Mouse (Mus musculus): Measurements from ENCODE around the gene Olfr155. TPM values are rescaled to one million over a fixed set of nuclear protein-coding genes. Genes with fewer than 3 reads are reported as not detected.

Gene Olfr155
- polyA plus RNA-seq, 1 experiment = not detected

DNA sequence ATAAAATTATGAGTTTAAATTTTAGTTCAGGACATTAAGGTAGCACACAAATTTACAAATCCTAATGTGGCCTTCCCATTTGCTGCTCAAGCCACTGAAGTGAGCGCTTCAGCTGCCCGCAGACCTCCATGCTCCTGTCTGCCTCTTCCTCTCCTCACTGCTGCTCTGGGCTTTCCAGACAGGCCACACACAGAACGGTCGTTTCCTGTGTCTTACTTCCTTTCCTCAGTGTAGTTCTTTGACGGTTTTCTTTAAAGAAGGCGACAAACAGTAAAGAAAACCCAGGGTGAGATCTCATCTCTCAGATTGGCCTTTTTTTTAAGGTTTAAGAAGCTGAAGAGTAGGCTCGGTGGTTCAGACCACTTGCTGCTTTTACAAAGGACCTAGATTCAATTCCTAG, 52.3 kb downstream of the Olfr155 start:
- TF ChIP-seq EP300 (IDR thresholded peaks at IDR 0.05; ENCODE audit: insufficient read depth, low read depth, low read length) = no peak
- no peak for TF ChIP-seq CTCF (IDR thresholded peaks at IDR 0.05; ENCODE audit: low read depth, low read length)
- no peak for TF ChIP-seq POLR2A (IDR thresholded peaks at IDR 0.05; ENCODE audit: insufficient read depth, low read length)
- no peak overlapping the region for H3K27ac ChIP-seq (ENCODE audit: insufficient read depth, low read length)
- no peaks in the 10 kb centered on the region for H3K9me3 ChIP-seq (replicated peaks; ENCODE audit: control insufficient read depth, insufficient read depth, low read length, poor library complexity, severe bottlenecking)
- no peaks in the 10 kb centered on the region for H3K36me3 ChIP-seq (ENCODE audit: control insufficient read depth, insufficient read depth, low read length, poor library complexity, severe bottlenecking)
- no peaks in the 10 kb centered on the region for H3K4me1 ChIP-seq (ENCODE audit: control insufficient read depth, insufficient read depth, low read length)
- H3K4me3 ChIP-seq (ENCODE audit: low read depth, low read length) = no peak overlapping the region
- H3K9ac ChIP-seq (ENCODE audit: low read depth, poor library complexity, severe bottlenecking) = no peak overlapping the region
- no peaks in the 10 kb centered on the region for H3K27me3 ChIP-seq (ENCODE audit: control insufficient read depth, insufficient read depth, low read length, poor library complexity, severe bottlenecking)

DNA sequence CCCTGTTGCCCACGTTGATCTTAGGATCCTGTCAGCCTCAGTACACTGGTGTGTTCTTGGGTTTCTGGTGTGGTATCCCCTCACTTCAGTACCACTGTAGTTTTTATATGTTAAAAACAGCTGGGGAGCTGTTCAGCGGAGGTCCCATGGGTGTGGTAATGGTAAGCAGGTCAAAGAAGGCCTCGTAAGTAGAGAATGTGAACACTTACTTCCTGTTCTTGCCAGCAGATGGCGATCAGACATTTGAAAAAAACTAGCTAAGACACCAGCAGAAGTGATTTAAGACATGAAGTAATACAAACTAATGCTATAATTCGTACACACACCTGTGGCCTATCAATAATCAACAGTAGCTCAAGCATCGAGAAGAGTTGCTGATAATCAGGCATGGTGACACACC, 55.1 kb downstream of the Olfr155 start:
- Histone ChIP-seq H3K27ac (ENCODE audit: insufficient read depth, low read length) (no peak overlapping the region), H3K4me1 (ENCODE audit: control insufficient read depth, insufficient read depth, low read length) (no peaks in the 10 kb centered on the region), H3K27me3 (ENCODE audit: control insufficient read depth, insufficient read depth, low read length, poor library complexity, severe bottlenecking) (no peaks in the 10 kb centered on the region), H3K4me3 (ENCODE audit: low read depth, low read length) (no peak overlapping the region), H3K36me3 (ENCODE audit: control insufficient read depth, insufficient read depth, low read length, poor library complexity, severe bottlenecking) (no peaks in the 10 kb centered on the region), H3K9ac (ENCODE audit: low read depth, poor library complexity, severe bottlenecking) (no peak overlapping the region), H3K9me3 (replicated peaks; ENCODE audit: control insufficient read depth, insufficient read depth, low read length, poor library complexity, severe bottlenecking) (no peaks in the 10 kb centered on the region)
- TF ChIP-seq POLR2A (IDR thresholded peaks at IDR 0.05; ENCODE audit: insufficient read depth, low read length) (no peak), CTCF (IDR thresholded peaks at IDR 0.05; ENCODE audit: low read depth, low read length) (peak; percentile 22)

Other genes starting within 250 kb of the Olfr155 start
- 3.1 and 5.1 TPM in 2 replicates for gene Npr2, start 219.6 kb upstream of the Olfr155 start, polyA plus RNA-seq (2011; ENCODE audit: insufficient read depth, insufficient read length, low read depth, missing spikeins)
- gene Spag8, start 198.0 kb upstream of the Olfr155 start, polyA plus RNA-seq (2011; ENCODE audit: insufficient read depth, insufficient read length, low read depth, missing spikeins) = 0.50 and 0.97 TPM in 2 replicates
- gene Hint2, start 195.1 kb upstream of the Olfr155 start, polyA plus RNA-seq (2011; ENCODE audit: insufficient read depth, insufficient read length, low read depth, missing spikeins) = 30.1 and 33.4 TPM in 2 replicates
- gene Tmem8b, start 182.6 kb upstream of the Olfr155 start, polyA plus RNA-seq (2011; ENCODE audit: insufficient read depth, insufficient read length, low read depth, missing spikeins) = 4.5 and 5.0 TPM in 2 replicates
- gene Fam221b, start 182.4 kb upstream of the Olfr155 start, polyA plus RNA-seq (2011; ENCODE audit: insufficient read depth, insufficient read length, low read depth, missing spikeins) = 0.19 and 0.55 TPM in 2 replicates
- not detected in 2 replicates for gene Olfr70, start 150.8 kb upstream of the Olfr155 start, polyA plus RNA-seq (2011; ENCODE audit: insufficient read depth, insufficient read length, low read depth, missing spikeins)
- gene Olfr71, start 141.3 kb upstream of the Olfr155 start, polyA plus RNA-seq (2011; ENCODE audit: insufficient read depth, insufficient read length, low read depth, missing spikeins) = not detected in 2 replicates
- gene Hrct1, start 124.4 kb upstream of the Olfr155 start, polyA plus RNA-seq (2011; ENCODE audit: insufficient read depth, insufficient read length, low read depth, missing spikeins) = not detected in 2 replicates
- 0.51 TPM in 1 of 2 replicates, not detected in the other for gene Spaar, start 121.5 kb upstream of the Olfr155 start, polyA plus RNA-seq (2011; ENCODE audit: insufficient read depth, insufficient read length, low read depth, missing spikeins)
- gene Olfr159, start 80.6 kb upstream of the Olfr155 start, polyA plus RNA-seq (2011; ENCODE audit: insufficient read depth, insufficient read length, low read depth, missing spikeins) = not detected in 2 replicates
- gene Olfr156, start 27.7 kb upstream of the Olfr155 start, polyA plus RNA-seq (2011; ENCODE audit: insufficient read depth, insufficient read length, low read depth, missing spikeins) = not detected in 2 replicates
- gene Olfr157, start 11.4 kb upstream of the Olfr155 start, polyA plus RNA-seq (2011; ENCODE audit: insufficient read depth, insufficient read length, low read depth, missing spikeins) = not detected in 2 replicates
- gene Reck, start 24.0 kb downstream of the Olfr155 start, polyA plus RNA-seq (2011; ENCODE audit: insufficient read depth, insufficient read length, low read depth, missing spikeins) = 5.7 and 6.3 TPM in 2 replicates
- gene Glipr2, start 105.8 kb downstream of the Olfr155 start, polyA plus RNA-seq (2011; ENCODE audit: insufficient read depth, insufficient read length, low read depth, missing spikeins) = 155 and 156 TPM in 2 replicates
- gene Ccin, start 131.9 kb downstream of the Olfr155 start, polyA plus RNA-seq (2011; ENCODE audit: insufficient read depth, insufficient read length, low read depth, missing spikeins) = not detected in 2 replicates
- 265 and 277 TPM in 2 replicates for gene Clta, start 152.9 kb downstream of the Olfr155 start, polyA plus RNA-seq (2011; ENCODE audit: insufficient read depth, insufficient read length, low read depth, missing spikeins)
- gene Gne, start 232.6 kb downstream of the Olfr155 start, polyA plus RNA-seq (2011; ENCODE audit: insufficient read depth, insufficient read length, low read depth, missing spikeins) = 28.6 and 40.7 TPM in 2 replicates